ENCODE assay signal across 9 mouse cellular contexts in genomic region chr3:25144961-25145697, GRCm38 (mm10). TPM values are rescaled to one million over a fixed set of nuclear protein-coding genes. Genes with fewer than 3 reads are reported as not detected.
DNase-seq lines count a peak whose midpoint lies in the region; ATAC-seq and TF ChIP-seq lines count a peak whose summit lies in the region.
"Had no signal": no experiment of that assay in that cellular context is flagged by ENCODE, and none has a peak within 500 bp of the region (broad histone marks: within the 10 kb centered on the region; RNA-seq: fewer than 3 reads in every experiment).

No protein-coding gene starts in this region.

- 0 out of 2 replicates have a peak, but pooled peaks cover 10% of the 10 kb centered on the region for H3K9me3 ChIP-seq in kidney, embryonic 15.5 days (replicated peaks)
- H3K9me3 ChIP-seq in hindbrain, embryonic 13.5 days = peaks cover 12% of the 10 kb centered on the region
- peaks cover 8% of the 10 kb centered on the region; the same call in 1 of the 2 replicates for H3K9me3 ChIP-seq in limb, embryonic 14.5 days (ENCODE audit: control insufficient read depth, low read length)

- TF ChIP-seq POLR2A in limb, embryonic 14.5 days (IDR thresholded peaks at IDR 0.05; ENCODE audit: borderline replicate concordance, extremely low read depth, insufficient read depth, insufficient read length) = no peak

- H3K4me2 ChIP-seq in kidney, embryonic 15.5 days = no peak overlapping the region
- H3K4me2 ChIP-seq in hindbrain, embryonic 13.5 days = peak overlapping the region; percentile 72
- peak overlapping the region; percentile 78 for H3K4me2 ChIP-seq in limb, embryonic 14.5 days (replicated peaks; ENCODE audit: low read depth, low read length, severe bottlenecking)

- H3K36me3 ChIP-seq in kidney, embryonic 15.5 days = no peaks in the 10 kb centered on the region
- H3K36me3 ChIP-seq in hindbrain, embryonic 13.5 days = no peaks in the 10 kb centered on the region
- no peaks in the 10 kb centered on the region for H3K36me3 ChIP-seq in limb, embryonic 14.5 days (ENCODE audit: control insufficient read depth, insufficient read depth, low read length)

- WGBS in kidney, embryonic 15.5 days = 29% methylated on average over 8 of the region's 8 CpGs
- WGBS in hindbrain, embryonic 13.5 days = 8% methylated on average over 8 of the region's 8 CpGs
- 6% methylated on average over 8 of the region's 8 CpGs for WGBS in limb, embryonic 14.5 days

- H3K27me3 ChIP-seq in kidney, embryonic 15.5 days = 0 out of 2 replicates have a peak, but pooled peaks cover 4% of the 10 kb centered on the region
- H3K27me3 ChIP-seq in hindbrain, embryonic 13.5 days = no peaks in the 10 kb centered on the region
- no peaks in the 10 kb centered on the region for H3K27me3 ChIP-seq in limb, embryonic 14.5 days (ENCODE audit: control insufficient read depth, insufficient read depth, low read length)

- ATAC-seq in kidney, embryonic 15.5 days (replicated peaks; ENCODE audit: low FRiP score) = no peak
- ATAC-seq in hindbrain, embryonic 13.5 days (ENCODE audit: low FRiP score) = no peak
- ATAC-seq in limb, embryonic 14.5 days (ENCODE audit: low FRiP score, low read depth) = peak; percentile 39; the same call in 1 of the 2 replicates
- no peak for ATAC-seq in granulocyte monocyte progenitor cell, adult 5-6 weeks (replicated peaks; ENCODE audit: poor library complexity, severe bottlenecking)

- H3K4me3 ChIP-seq in kidney, embryonic 15.5 days (replicated peaks) = no peak overlapping the region
- H3K4me3 ChIP-seq in hindbrain, embryonic 13.5 days = no peak overlapping the region
- peak overlapping the region; percentile 69; the same call in 1 of the 2 replicates for H3K4me3 ChIP-seq in limb, embryonic 14.5 days (replicated peaks; ENCODE audit: low read length)

- no peak for DNase-seq in kidney, adult 8-10 months
- DNase-seq in embryo, embryonic 10.5 days (ENCODE audit: low spot score) = peak; percentile 53
- DNase-seq in limb, embryonic 14.5 days (ENCODE audit: low spot score) = peak; percentile 44
- no peak for DNase-seq in B cell, adult 2 months
- DNase-seq in spleen, postnatal 10 days (ENCODE audit: low spot score in 2 of 2) = no peak

- H3K27ac ChIP-seq in kidney, embryonic 15.5 days = peak overlapping the region; percentile 23; the same call in 1 of the 2 replicates
- H3K27ac ChIP-seq in hindbrain, embryonic 13.5 days = peak overlapping the region; percentile 86; the same call in 1 of the 2 replicates
- H3K27ac ChIP-seq in limb, embryonic 14.5 days (replicated peaks; ENCODE audit: low read depth, low read length) = peak overlapping the region; percentile 97
- H3K27ac ChIP-seq: macrophage had no signal

- no peak overlapping the region for H3K9ac ChIP-seq in kidney, embryonic 15.5 days
- no peak overlapping the region for H3K9ac ChIP-seq in hindbrain, embryonic 13.5 days
- H3K9ac ChIP-seq in limb, embryonic 14.5 days (ENCODE audit: low read depth, low read length, severe bottlenecking) = peak overlapping the region; percentile 96; the same call in 1 of the 2 replicates

- peaks cover 6% of the 10 kb centered on the region; the same call in 1 of the 2 replicates for H3K4me1 ChIP-seq in kidney, embryonic 15.5 days
- peaks cover 22% of the 10 kb centered on the region for H3K4me1 ChIP-seq in hindbrain, embryonic 13.5 days (replicated peaks)
- peaks cover 13% of the 10 kb centered on the region for H3K4me1 ChIP-seq in limb, embryonic 14.5 days (ENCODE audit: control insufficient read depth, insufficient read depth, low read length)

RNA-seq across cellular contexts. Expression of gene Naaladl2, which starts 1.1 kb away (rescaled TPM):
- polyA plus RNA-seq in kidney, embryonic 15.5 days (2015; fragmentation: Nextera tagmentation; extraction: Ambion mirVana) = 3.8 and 5.0 TPM in 2 replicates
- polyA plus RNA-seq in hindbrain, embryonic 13.5 days (2015; fragmentation: Nextera tagmentation; extraction: Ambion mirVana) = 0.44 and 0.65 TPM in 2 replicates
- 0.76 and 0.89 TPM in 2 replicates for polyA plus RNA-seq in limb, embryonic 14.5 days (2012; rRNA removed)
- polyA plus RNA-seq in limb, embryonic 14.5 days (2014; fragmentation: Nextera tagmentation; extraction: Ambion mirVana) = 2.3 and 4.5 TPM in 2 replicates
- total RNA-seq in granulocyte monocyte progenitor cell, adult 5-6 weeks (2014; fragmentation: Nextera tagmentation) = not detected in 2 replicates
- total RNA-seq in granulocyte monocyte progenitor cell, adult 5-6 weeks (2017) = not detected in 2 replicates
- polyA plus RNA-seq: macrophage had no signal

Comparison
In these comparisons a context has a peak if more than half of its experiments do, and no peak if none do; other contexts are left out.
1. H3K27ac ChIP-seq: peak in every context shown above with its lines; median percentile 97 in limb, embryonic 14.5 days; 86 in hindbrain, embryonic 13.5 days; 23 in kidney, embryonic 15.5 days.
2. DNase-seq: peak in embryo, embryonic 10.5 days (single experiment) and limb, embryonic 14.5 days (single experiment); none in kidney, adult 8-10 months (0 of 2), B cell, adult 2 months (0 of 2) and spleen, postnatal 10 days (0 of 2).